Mouse (Mus musculus) B cell, adult 2 months (primary cell): ENCODE measurements at regions not wholly inside any gene's neighbourhood (a gene's known extent, or its start where the extent isn't known, plus 50 kb on each side); places are given as distances from the start of the nearest gene placed in this dataset.

ENCODE experiments used
- DNase-seq, 2 experiments: peaks; one replicate each; pipeline ENCODE4 v3.0.0; 2022

- DNase-seq = no peak
These were observed 101.9 kb upstream of the 1700021F07Rik start for GRCm38 (mm10) chr2:173420481-173420880.

- no peak for DNase-seq
These were observed 97.5 kb upstream of the 1700021F07Rik start for GRCm38 (mm10) chr2:173424875-173425274.

DNA sequence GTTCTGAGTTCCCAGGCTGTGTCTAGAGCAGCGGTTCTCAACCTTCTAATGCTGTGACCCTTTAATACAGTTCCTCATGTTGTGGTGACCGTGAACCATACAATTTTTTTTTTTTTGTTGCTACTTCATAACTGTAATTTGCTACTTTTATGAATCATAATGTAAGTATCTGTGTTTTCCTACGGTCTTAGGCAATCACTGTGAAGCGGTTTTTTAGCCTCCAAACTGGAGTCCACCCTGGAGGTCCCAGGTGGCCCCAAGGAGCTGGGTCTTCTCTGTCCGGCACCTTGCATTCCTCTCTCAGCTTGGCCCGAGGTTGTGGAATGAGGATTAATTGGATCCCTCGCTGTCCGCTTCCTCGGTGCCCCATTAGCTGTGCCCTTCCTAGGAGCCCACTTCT, 96.6 kb upstream of the 1700021F07Rik start:
- DNase-seq = no peak

DNA sequence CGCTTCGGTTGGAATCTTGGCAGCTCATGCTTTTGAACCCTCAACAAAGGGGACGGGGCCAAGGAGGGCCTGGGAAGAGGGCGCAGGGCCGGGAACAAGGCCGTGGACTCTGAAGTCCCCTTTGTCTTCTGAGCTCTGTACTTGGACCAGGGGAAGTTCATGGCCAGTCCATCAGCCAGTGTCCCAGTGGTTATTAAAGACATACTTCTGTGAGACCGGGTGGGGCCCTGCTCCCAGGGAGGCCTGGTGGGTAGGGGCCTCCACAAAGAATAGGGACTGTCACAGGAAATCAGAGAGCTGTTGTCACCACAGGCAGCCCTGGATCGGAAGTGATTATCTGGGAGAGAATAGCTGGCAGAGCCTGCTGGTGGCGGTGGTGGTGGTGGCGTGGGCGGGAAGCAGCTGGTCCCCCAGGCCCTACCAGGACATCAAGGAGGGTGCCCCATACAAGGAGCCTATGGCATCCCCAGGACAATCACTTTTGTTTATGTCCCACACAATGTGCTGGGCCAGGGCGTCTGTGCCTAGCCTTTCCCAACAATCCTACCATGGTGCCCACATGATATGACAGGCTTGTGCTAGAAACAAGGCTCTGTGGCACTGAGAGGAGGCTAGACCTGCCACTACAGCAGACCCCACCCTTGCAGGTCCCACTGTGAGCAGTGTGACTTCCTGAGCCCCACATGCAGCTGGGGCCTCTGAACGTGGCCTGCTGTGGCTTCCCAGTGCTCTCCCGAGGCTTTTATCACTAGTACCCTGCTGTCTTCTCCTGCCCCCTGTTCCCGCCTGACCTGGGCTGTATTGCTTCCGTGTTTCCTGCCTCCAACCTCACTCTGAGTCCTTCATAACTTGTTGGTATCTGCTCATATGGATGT, 96.0 kb upstream of the 1700021F07Rik start:
- no peak for DNase-seq

DNA sequence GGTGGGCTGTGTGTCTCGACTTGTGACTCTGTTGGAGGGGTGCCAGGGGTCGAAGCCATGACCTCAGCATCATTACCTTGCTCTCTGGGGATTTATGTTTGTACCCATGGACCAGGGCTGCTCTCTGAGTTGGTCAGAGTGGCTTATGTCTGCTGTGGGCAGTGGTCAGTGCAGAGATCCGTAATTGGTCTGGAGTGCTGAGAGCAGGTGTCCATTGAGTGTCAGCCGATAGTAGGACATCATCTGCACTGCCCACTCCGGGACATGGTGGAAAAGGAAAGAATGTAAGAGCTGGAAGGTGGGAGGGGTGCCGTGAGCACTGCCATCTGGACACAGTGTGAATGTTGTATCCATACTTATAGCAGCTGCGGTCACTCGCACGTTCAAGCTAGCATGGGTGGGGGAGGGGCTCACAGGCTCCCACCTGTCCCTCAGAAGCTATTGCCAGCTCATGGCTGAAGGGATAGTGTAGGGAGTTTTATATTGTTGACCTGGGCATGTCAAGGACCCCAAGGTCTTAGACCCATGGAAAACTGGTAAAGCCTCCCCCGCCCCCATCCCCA, 94.4 kb upstream of the 1700021F07Rik start:
- no peak for DNase-seq

- no peak for DNase-seq
These were observed 90.5 kb upstream of the 1700021F07Rik start for GRCm38 (mm10) chr2:173431841-173432240.

- no peak for DNase-seq
These were observed 90.1 kb upstream of the 1700021F07Rik start for GRCm38 (mm10) chr2:173432258-173432657.

GRCm38 (mm10) chr2:173432886-173433624, 89.3 kb upstream of the 1700021F07Rik start:
- DNase-seq = no peak

GRCm38 (mm10) chr2:173436580-173436979, 85.8 kb upstream of the 1700021F07Rik start:
- DNase-seq = peak; percentile 38 to 52

- no peak for DNase-seq
These were observed 83.4 kb upstream of the 1700021F07Rik start for GRCm38 (mm10) chr2:173439031-173439430.

GRCm38 (mm10) chr2:173442056-173442455, 80.3 kb upstream of the 1700021F07Rik start:
- DNase-seq = no peak

DNA sequence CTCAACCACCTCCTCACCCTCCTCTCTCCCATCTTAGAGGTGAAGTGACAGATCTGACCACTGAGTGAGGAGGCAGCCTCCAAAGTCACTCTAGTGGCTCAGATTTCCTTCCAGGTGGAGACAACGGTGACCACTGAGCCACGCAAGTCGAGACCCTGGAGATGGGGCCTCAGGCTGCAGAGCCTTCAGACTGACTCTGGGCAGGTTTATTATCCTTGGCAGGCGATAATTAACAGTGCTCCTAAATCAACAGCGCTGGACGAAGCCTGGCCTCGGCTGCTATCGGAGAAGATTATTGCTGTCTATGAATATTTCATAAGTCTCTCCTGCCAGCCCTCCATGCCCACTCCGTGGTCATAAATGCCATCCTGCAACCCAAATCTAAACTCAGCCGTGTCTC, 79.1 kb upstream of the 1700021F07Rik start:
- no peak for DNase-seq

DNA sequence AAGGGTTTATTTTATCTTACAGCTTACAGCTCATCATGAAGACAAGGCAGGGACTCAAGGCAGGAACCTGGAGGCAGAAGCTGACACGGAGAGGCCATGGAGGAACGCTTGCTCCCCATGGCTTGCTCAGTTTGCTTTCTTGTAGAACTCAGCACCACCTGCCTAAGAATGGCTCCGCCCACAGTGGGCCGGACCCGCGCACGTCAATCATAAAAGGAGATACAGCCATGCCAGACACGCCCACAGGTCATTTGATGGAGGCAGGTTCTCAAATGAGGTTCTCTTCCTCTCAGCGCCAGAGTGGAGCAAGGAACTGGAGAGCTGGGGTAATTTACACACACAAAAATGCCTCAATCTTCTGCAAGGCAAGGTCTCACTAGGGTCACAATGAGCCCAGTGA, 78.0 kb upstream of the 1700021F07Rik start:
- DNase-seq = no peak

DNA sequence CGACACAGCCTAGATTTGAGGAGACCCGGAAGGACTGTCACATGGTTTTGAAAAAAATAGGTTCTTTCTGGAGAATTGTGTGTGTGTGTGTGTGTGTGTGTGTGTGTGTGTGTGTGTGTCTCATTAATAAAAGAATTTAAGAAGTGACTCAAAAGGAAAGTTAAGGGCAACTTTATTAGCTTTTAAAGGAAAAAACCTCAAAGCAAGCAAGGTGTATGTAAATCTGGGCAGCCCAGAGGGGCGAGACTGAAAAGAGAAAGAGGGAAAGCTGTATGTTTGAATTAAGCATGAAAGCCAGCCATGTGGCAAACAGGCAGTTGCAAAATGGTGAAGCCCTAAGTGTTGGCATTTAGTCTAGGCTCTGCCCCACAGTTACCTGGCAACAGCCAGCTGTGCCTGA, 77.3 kb upstream of the 1700021F07Rik start:
- no peak for DNase-seq

DNA sequence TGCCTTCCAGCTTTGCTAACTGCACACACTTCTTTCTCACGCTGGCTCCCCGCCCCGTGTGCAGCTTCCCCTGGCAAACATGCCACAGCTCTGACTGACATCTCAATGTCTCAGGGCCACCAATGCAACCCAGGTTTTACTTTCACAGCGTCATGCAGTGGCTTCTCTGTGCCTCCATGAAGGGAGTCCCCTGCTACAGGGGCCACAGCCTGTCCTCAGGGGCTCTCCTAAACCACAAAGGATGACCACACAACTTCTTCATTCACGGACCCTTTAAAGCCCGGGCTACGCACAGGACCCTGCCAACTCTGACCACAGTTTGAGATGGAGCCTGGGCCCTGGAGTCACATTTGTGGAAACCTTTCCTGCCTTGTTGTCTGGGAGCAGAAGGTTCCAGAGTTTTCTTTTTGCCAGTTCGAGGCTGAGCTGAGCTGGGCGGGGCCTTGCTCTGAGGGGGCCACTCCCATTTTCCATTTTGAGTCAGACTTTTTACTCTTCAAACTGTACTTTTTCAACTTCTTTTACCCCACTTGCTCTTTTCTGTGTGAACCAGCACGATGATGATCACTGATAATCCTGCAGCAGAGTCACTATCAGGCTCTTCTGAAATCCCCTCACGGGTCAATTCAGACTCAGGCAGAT, 73.7 kb upstream of the 1700021F07Rik start:
- no peak for DNase-seq

GRCm38 (mm10) chr2:173449198-173449597, 73.2 kb upstream of the 1700021F07Rik start:
- DNase-seq = no peak

- peak; percentile 73 to 75 for DNase-seq
These were observed 70.3 kb upstream of the 1700021F07Rik start for GRCm38 (mm10) chr2:173451993-173452481.

DNA sequence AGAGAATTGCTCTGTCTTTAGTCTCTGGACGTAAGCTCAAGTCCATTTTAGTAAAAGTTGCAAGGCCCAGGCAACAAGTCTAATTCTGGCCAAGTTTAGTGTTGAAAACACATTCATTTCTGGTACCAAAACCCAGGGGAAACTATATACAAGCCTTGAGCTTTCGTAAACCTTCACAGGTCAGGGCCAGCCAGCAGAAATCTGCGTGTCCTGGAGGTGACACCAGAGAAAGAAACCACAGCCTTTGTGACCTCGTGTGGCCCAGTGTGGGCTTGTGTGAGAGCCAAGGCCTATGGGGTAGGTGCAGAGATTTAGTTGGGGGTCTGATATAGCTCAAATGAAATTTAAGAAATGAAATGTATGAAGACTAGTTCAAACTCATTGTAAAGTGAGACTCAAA, 69.6 kb upstream of the 1700021F07Rik start:
- no peak for DNase-seq

DNA sequence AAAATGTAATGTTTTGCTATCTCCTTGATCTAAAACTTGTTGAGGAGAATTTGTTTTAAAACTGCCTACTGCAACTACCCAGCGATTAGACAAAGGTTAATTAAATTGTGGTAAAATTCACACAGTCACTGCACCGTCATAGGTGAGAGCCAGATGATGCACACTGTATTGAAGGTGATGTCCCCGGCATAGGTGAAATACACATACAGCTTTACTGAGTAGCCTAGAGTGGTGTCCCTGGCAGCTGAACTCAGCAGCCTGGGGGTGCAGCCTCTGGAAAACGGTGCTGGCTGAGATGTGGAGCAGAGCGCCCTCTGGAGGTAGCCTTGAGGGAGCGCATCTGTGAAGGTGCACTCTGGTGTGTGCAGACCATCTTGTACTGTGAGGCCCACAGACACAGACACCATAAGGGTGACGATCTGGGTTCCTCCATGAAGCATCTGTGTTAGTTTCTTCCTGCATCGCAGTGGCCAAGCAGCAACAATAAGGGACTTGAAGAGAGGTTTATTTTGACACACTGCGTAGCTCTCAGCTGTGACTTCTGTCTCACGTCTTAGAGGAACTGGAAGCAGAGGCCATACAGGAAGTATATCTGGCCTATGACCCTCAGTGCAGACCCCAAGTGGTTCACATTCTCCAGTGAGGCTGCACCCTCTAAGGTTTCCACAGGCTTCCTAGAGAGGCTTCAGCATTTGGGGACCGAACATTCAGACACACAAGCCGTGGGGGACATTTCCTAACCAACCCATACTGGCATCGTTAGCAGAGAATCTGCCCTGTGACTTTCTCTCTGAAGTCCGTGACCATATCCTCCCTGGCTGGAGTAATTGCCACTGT, 68.6 kb upstream of the 1700021F07Rik start:
- peak; percentile 69 to 74 for DNase-seq

GRCm38 (mm10) chr2:173454741-173455140, 67.6 kb upstream of the 1700021F07Rik start:
- DNase-seq = no peak

DNA sequence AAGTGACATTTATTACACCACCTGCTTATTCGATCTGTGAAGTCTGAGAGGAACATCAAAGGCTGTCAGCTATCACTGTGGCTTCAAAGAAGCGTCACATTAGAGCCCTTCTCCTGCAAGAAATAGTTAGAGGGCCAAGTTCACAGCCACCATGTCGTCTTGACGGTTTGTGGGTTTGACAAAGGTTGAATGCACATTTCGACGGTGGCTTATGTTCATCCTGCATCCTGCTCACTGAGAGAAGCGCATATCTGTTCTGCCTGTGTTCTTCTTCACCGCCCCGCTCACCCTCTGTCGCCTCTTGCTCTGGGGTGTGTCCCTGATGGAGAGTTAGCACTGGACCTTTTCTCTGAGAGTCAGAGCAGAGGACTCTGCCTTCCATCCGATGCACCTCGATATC, 67.2 kb upstream of the 1700021F07Rik start:
- DNase-seq = no peak

DNA sequence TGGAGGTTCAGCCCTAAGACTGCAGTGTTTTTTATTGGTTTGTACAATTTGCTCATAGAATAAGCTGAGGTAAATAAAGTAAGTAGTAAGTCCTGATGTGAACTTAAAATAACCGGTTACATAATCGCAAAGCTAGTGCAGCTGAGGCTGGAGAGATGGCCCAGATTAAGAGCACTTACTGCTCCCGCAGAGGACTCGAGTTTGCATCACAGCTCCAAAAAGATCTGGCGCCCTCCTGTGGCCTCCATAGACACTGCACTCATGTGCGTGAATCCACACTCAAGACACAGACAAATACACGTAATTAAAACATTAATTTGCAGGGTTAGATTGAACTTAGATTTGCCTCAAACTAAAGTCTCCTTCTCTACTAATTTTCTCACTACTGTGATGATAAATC, 66.3 kb upstream of the 1700021F07Rik start:
- no peak for DNase-seq
